Mouse (Mus musculus) testis, postnatal 10 days (tissue): ENCODE measurements at regions not wholly inside any gene's neighbourhood (a gene's known extent, or its start where the extent isn't known, plus 50 kb on each side); places are given as distances from the start of the nearest gene placed in this dataset.

ENCODE experiments used
- DNase-seq: peaks from one replicate; pipeline ENCODE4 v3.0.0; 2021; ENCODE audit warnings: low spot score

GRCm38 (mm10) chr1:184126909-184127308 is 92.8 kb upstream of the 1700056E22Rik start:
- no peak for DNase-seq
